Mouse (Mus musculus): ENCODE measurements around the gene Synpr. TPM values are rescaled to one million over a fixed set of nuclear protein-coding genes. Genes with fewer than 3 reads are reported as not detected.
"Not testable (repeated sequence)": the region's sequence is repeated elsewhere in the genome, so short reads cannot be mapped to it uniquely, and the experiment has no call there.

Synpr gene
- polyA plus RNA-seq (2016; fragmentation: Nextera tagmentation; extraction: Ambion mirVana) = 14.5 and 15.9 TPM in 2 replicates

DNA sequence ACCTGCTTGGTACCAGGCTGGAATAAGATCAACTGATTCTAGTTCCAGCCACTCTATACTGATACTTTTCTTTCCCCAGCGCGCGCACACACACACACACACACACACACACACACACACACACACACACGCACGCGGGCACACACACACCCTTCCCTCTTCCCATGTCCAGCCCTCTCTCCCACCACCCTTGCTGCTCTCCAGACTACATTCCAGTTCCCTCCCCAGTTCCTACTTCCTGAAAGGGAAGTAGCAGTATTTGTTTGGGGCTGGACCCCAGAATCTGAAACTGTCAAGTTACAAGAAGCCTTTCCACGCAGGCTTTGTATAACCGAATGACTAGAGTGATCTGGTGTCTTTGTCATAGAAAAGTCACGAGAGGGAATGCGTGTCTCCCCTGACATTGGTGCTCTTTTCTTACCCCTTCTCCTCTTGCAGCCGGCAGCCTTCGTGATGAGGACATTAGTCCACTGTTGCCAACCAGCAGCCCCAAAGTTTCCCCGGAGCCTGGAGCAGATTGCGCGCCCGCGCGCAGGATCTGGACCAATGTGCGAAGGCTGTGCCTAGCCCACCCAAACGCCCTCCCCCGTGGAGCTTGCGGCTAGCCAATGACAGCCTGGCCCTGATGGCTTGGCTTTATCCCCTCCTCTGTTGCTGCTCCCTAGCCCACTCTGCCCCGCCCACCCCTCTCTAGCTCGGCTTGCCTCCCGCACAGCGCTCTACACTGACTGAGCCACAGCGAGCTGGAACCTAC, at the start of gene Synpr:
Gene Synpr (plus strand): TSS at position 690 of the 754 bp plus-strand sequence.
- WGBS = 8% methylated on average over 27 of the region's 27 CpGs

DNA sequence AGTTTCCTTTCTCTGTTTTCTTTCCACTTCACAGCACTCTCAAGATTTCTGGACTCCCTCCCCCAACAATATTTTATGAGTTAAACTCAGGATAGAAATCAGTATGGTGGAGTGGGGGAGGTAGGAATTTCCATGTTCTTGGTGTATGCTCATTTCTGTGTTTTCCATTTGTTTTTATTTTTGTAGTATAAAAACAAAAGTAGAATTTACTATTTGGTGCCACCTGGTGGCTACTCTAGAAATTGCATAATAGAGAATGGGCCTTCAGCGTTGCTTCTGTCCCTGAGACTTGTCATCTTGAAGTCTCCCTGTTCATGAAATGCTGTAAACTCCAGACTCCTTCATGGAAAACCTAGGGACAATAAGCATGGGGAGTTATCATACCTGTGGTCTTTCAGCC, 47.7 kb upstream of the Synpr start:
- 14% methylated on average over 1 of the region's 1 CpGs for WGBS
- no peak for ATAC-seq (ENCODE audit: low FRiP score, low read depth)
- Histone ChIP-seq H3K36me3 (no peaks in the 10 kb centered on the region), H3K9ac (no peak overlapping the region), H3K9me3 (no peaks in the 10 kb centered on the region), H3K27me3 (replicated peaks) (no peaks in the 10 kb centered on the region), H3K4me3 (no peak overlapping the region), H3K27ac (no peak overlapping the region), H3K4me2 (replicated peaks) (no peak overlapping the region), H3K4me1 (no peaks in the 10 kb centered on the region)

More for the DNA sequence above, at the start of gene Synpr:
- ATAC-seq (ENCODE audit: low FRiP score, low read depth) = peak; percentile 100
- Histone ChIP-seq H3K36me3 (no peaks in the 10 kb centered on the region), H3K4me3 (peak within 1 kb of the TSS; percentile 34), H3K4me1 (0 out of 2 replicates have a peak, but pooled peaks cover 4% of the 10 kb centered on the region), H3K27me3 (replicated peaks) (peaks cover 5% of the 10 kb centered on the region), H3K9ac (peak within 1 kb of the TSS; percentile 33), H3K9me3 (no peaks in the 10 kb centered on the region), H3K27ac (no peak within 1 kb of the TSS), H3K4me2 (replicated peaks) (peak within 1 kb of the TSS; percentile 77)

- H3K9me3 ChIP-seq = no peaks in the 10 kb centered on the region
- no peaks in the 10 kb centered on the region for H3K4me1 ChIP-seq
- no peak overlapping the region for H3K4me2 ChIP-seq (replicated peaks)
- 62% methylated on average over 4 of the region's 4 CpGs for WGBS
- ATAC-seq (ENCODE audit: low FRiP score, low read depth) = no peak
- no peak overlapping the region for H3K9ac ChIP-seq
- H3K27me3 ChIP-seq (replicated peaks) = no peaks in the 10 kb centered on the region
- no peaks in the 10 kb centered on the region for H3K36me3 ChIP-seq
- H3K27ac ChIP-seq = no peak overlapping the region
- no peak overlapping the region for H3K4me3 ChIP-seq
Measured at GRCm38 (mm10) chr14:13247431-13247830, 37.1 kb upstream of the Synpr start.

DNA sequence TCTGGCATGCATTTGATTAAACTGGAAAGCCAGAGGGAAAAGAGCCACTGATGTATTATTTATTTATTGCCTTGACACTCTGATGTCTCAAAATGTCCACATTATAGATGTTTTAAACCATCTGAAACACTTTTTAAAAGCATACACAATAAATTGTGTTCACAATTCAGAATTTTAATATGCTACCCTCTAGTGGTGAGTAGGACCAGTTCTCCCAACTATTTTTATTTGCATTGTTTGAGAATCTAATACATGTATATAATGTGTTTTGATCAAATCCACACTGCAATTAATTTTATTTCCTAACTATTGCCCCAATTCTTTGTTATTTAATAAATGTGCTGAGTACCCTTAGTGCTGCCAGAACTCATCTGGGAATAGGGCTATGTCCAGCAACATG, 35.2 kb upstream of the Synpr start:
- no peaks in the 10 kb centered on the region for H3K9me3 ChIP-seq
- no peak overlapping the region for H3K4me3 ChIP-seq
- no peaks in the 10 kb centered on the region for H3K36me3 ChIP-seq
- H3K27me3 ChIP-seq (replicated peaks) = no peaks in the 10 kb centered on the region
- H3K4me2 ChIP-seq (replicated peaks) = no peak overlapping the region
- H3K9ac ChIP-seq = no peak overlapping the region
- H3K27ac ChIP-seq = no peak overlapping the region
- H3K4me1 ChIP-seq = no peaks in the 10 kb centered on the region
- no peak for ATAC-seq (ENCODE audit: low FRiP score, low read depth)

DNA sequence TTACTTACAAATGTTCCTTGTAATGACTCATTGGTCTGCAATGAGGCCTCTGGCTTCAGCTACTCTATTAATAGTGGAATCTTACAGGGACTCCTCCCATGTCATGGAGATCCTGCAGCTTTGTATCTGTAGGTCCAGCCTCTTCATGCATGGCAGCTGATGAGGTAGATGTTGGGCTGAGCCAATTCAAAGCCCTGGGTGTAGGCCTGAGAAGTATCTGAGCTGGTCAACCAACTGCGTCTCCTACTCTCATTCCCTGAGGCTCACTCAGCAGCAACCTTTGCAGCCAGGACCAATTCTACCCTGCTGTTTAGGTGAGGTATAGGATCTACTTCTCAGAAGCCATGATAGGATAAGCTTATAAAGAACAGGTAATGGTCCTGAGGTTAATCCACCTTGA, 32.0 kb upstream of the Synpr start:
- WGBS = 97% methylated on average over 1 of the region's 1 CpGs
- no peaks in the 10 kb centered on the region for H3K4me1 ChIP-seq
- no peak for ATAC-seq (ENCODE audit: low FRiP score, low read depth)

GRCm38 (mm10) chr14:13254741-13255140, 29.8 kb upstream of the Synpr start:
- not testable (repeated sequence) for H3K4me3 ChIP-seq; H3K9ac ChIP-seq; H3K36me3 ChIP-seq; H3K27me3 ChIP-seq (replicated peaks); ATAC-seq (ENCODE audit: low FRiP score, low read depth); H3K4me1 ChIP-seq; H3K27ac ChIP-seq; H3K4me2 ChIP-seq (replicated peaks); H3K9me3 ChIP-seq
- WGBS = 81% methylated on average over 2 of the region's 2 CpGs

More for the DNA sequence above, 32.0 kb upstream of the Synpr start:
- H3K36me3 ChIP-seq = no peaks in the 10 kb centered on the region
- no peak overlapping the region for H3K9ac ChIP-seq
- no peaks in the 10 kb centered on the region for H3K27me3 ChIP-seq (replicated peaks)
- H3K9me3 ChIP-seq = no peaks in the 10 kb centered on the region
- H3K4me2 ChIP-seq (replicated peaks) = no peak overlapping the region
- H3K27ac ChIP-seq = no peak overlapping the region
- no peak overlapping the region for H3K4me3 ChIP-seq

GRCm38 (mm10) chr14:13262406-13262805, 22.2 kb upstream of the Synpr start:
- no peak for ATAC-seq (ENCODE audit: low FRiP score, low read depth)
- Histone ChIP-seq H3K4me1 (no peaks in the 10 kb centered on the region), H3K9me3 (no peaks in the 10 kb centered on the region), H3K27me3 (replicated peaks) (no peaks in the 10 kb centered on the region), H3K4me3 (no peak overlapping the region), H3K36me3 (no peaks in the 10 kb centered on the region), H3K9ac (no peak overlapping the region), H3K4me2 (replicated peaks) (no peak overlapping the region), H3K27ac (no peak overlapping the region)
- WGBS = 43% methylated on average over 1 of the region's 1 CpGs

DNA sequence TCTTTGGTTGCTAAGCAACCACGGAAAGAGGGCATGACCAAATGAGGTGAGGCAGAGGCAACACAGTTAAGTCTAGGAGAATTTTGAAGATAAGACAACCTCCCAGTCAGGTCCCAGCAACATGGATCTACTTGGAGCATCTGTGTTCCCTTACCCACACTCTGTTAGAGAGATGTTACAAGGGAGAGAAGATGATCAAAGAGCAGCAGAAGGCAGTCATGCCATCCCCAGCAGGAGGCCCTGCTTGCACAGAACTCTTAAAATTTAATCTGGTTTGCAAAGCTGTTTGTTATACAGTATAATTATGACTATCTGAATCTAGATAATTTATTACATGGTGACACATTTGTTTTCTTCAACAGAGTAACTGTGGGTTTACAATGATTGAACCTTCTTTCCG, 18.2 kb upstream of the Synpr start:
- Histone ChIP-seq H3K4me1 (no peaks in the 10 kb centered on the region), H3K27me3 (replicated peaks) (no peaks in the 10 kb centered on the region)
- ATAC-seq (ENCODE audit: low FRiP score, low read depth) = no peak

DNA sequence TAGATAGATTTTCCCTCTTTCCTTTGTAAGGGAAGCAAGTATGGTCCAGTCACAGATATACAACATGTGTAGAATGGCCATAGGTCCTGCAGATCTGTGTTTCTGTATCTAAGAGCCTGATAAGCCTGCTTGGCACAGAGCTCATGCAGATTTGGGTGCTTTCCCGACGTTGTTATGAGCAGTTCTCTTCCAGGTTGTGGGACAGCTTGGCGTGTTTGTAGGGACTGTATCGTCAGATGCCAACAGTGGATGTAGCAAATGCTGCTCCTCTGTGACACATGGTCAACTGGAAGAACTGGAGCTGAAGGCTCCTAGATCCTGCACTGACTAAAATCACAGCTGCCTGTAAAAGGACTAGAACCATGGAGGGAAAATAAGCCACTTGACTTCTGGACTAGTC, 17.4 kb upstream of the Synpr start:
- no peaks in the 10 kb centered on the region for H3K36me3 ChIP-seq
- H3K9me3 ChIP-seq = no peaks in the 10 kb centered on the region
- ATAC-seq (ENCODE audit: low FRiP score, low read depth) = no peak
- H3K4me2 ChIP-seq (replicated peaks) = no peak overlapping the region
- H3K9ac ChIP-seq = no peak overlapping the region
- H3K27me3 ChIP-seq (replicated peaks) = no peaks in the 10 kb centered on the region
- H3K27ac ChIP-seq = no peak overlapping the region
- H3K4me1 ChIP-seq = no peaks in the 10 kb centered on the region
- 91% methylated on average over 4 of the region's 4 CpGs for WGBS
- H3K4me3 ChIP-seq = no peak overlapping the region

More for the DNA sequence above, 18.2 kb upstream of the Synpr start:
- Histone ChIP-seq H3K4me2 (replicated peaks) (no peak overlapping the region), H3K4me3 (no peak overlapping the region), H3K27ac (no peak overlapping the region), H3K9ac (no peak overlapping the region), H3K9me3 (no peaks in the 10 kb centered on the region), H3K36me3 (no peaks in the 10 kb centered on the region)
- 70% methylated on average over 2 of the region's 2 CpGs for WGBS

DNA sequence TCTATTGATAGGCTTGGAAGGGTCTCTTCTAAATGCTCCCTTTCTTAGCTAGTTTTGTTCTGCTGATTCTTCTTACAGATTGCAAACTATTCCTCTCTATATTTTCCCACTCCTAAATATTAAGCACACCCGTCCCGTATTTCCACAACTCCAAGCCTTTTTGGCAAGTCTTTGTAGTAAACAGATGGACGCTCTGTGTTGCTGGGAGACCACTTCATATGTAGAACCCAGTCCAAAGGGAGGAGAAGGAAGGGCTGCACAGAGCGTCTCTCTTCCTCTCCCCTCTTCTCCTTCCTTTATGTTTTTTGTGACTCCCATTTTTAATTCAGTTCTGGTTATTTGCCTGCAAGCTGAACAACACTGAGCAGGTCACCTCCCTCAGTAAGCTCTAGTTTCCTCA, 1.4 kb upstream of the Synpr start:
- Histone ChIP-seq H3K9me3 (no peaks in the 10 kb centered on the region), H3K27ac (no peak overlapping the region), H3K4me3 (no peak overlapping the region), H3K4me1 (0 out of 2 replicates have a peak, but pooled peaks cover 4% of the 10 kb centered on the region), H3K27me3 (replicated peaks) (peaks cover 5% of the 10 kb centered on the region), H3K9ac (no peak overlapping the region), H3K4me2 (replicated peaks) (no peak overlapping the region), H3K36me3 (no peaks in the 10 kb centered on the region)
- WGBS = 75% methylated on average over 4 of the region's 4 CpGs
- ATAC-seq (ENCODE audit: low FRiP score, low read depth) = no peak

GRCm38 (mm10) chr14:13284845-13285198, 242 bp downstream of the Synpr start:
- ATAC-seq (ENCODE audit: low FRiP score, low read depth) = no peak
- Histone ChIP-seq H3K9me3 (no peaks in the 10 kb centered on the region), H3K36me3 (no peaks in the 10 kb centered on the region), H3K4me1 (0 out of 2 replicates have a peak, but pooled peaks cover 4% of the 10 kb centered on the region), H3K27ac (no peak overlapping the region), H3K9ac (peak overlapping the region; percentile 33), H3K4me3 (peak overlapping the region; percentile 34), H3K27me3 (replicated peaks) (peaks cover 5% of the 10 kb centered on the region), H3K4me2 (replicated peaks) (peak overlapping the region; percentile 77)
- WGBS = 17% methylated on average over 13 of the region's 13 CpGs

DNA sequence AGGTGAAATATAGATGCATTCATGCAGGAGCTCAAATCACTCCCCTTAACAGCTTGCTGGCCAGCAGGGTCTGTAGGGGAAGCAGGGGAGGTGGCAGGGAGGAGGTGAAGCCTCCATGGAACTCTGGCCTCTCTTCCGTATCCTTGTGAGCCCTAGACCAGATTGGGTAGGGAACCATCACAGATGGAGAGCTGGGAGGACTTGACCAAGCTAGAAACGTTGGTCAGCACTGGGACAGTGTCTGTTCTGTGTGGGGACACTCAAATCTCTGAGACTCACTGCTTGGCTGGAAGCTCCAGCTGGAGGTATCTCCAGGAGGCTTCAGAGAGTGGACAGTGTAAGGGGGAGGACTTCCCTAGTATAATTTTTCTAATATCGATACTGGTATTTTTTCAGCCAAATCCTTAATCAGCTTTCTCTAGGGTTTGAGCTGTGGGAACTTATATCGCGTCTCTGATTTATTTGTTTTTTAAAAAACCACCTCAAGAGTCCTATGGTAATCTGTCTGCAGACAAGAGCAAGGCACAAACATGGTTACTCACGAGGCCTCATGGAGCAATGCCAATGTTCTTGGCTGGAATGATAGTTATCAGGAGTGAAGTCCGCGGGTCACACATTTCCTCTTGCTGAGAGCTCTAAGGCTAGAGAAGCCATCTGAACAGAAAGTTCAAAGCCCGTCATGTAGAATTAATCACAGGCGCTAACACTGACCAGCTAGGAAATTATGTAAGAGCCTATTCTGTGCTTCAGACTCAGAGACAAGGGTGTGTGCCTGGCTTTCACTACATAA, 956 bp downstream of the Synpr start:
- Histone ChIP-seq H3K4me3 (no peak overlapping the region), H3K4me1 (0 out of 2 replicates have a peak, but pooled peaks cover 4% of the 10 kb centered on the region), H3K9me3 (no peaks in the 10 kb centered on the region), H3K9ac (no peak overlapping the region; the same call in 1 of the 2 replicates), H3K27ac (no peak overlapping the region), H3K4me2 (replicated peaks) (peak overlapping the region; percentile 77), H3K27me3 (replicated peaks) (peaks cover 5% of the 10 kb centered on the region), H3K36me3 (no peaks in the 10 kb centered on the region)
- WGBS = 83% methylated on average over 10 of the region's 10 CpGs
- ATAC-seq (ENCODE audit: low FRiP score, low read depth) = no peak
